Mouse (Mus musculus): ENCODE data around the gene Nob1.

DNA sequence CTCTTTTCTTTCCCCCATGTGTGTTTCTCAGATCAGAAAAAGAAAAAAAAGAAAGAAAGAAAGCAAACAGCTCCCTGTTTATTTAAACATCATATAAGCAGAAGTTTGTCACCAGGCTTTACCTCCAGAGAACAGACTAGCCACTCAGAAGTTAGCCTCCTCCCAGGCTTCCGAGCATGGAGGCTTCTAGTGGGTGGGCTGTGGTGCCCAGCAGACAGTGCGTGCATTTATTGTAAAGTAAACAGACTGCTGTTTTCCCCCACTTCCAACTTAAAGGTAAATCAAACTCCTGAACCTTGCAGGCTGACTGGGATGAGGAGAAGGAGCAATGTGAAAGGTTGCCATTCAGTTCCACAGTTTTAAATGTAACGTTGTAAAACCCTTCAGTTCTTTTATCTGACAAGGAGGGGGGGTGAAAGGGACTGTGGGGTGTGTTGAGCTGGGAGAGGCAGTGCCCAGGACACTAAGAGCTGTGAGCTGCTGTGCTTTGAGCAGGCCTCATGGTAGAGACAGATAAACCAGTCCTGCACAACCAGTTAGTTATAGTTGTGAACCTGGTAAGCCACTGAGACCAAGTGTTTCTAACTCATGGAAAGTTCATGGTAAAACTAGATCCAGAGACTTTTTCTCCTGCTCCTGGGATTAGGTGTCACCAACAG, 40.6 kb upstream of the Nob1 start:
- TF ChIP-seq CTCF (IDR thresholded peaks at IDR 0.05; ENCODE audit: low read depth) (no peak), EP300 (IDR thresholded peaks at IDR 0.05; ENCODE audit: low read depth) (no peak)

Measured in liver, postnatal 0 days (tissue).